Mouse (Mus musculus): ENCODE measurements around the gene Mrvi1. TPM values are rescaled to one million over a fixed set of nuclear protein-coding genes. Genes with fewer than 3 reads are reported as not detected.

Mrvi1 gene
- total and polyA plus RNA-seq, 3 experiments, result 14.8 to 18.7 (median 16.5) TPM

- DNase-seq, result no peak
- no peak for TF ChIP-seq CTCF (IDR thresholded peaks at IDR 0.05)
- TF ChIP-seq EP300 (IDR thresholded peaks at IDR 0.05; ENCODE audit: insufficient read depth, low read depth, low read length), result no peak
- no peak for TF ChIP-seq POLR2A (IDR thresholded peaks at IDR 0.05; ENCODE audit: insufficient read depth, low read depth, low read length)
- Histone ChIP-seq H3K36me3 (ENCODE audit: control insufficient read depth, insufficient read depth, low read length) (no peaks in the 10 kb centered on the region), H3K4me3 (no peak overlapping the region), H3K4me1 (ENCODE audit: control insufficient read depth, insufficient read depth, low read length) (no peaks in the 10 kb centered on the region; the same call in 1 of the 2 replicates), H3K9ac (ENCODE audit: low read depth, low read length) (no peak overlapping the region), H3K27ac (no peak overlapping the region), H3K79me2 (replicated peaks; ENCODE audit: control insufficient read depth, insufficient read depth, low read length) (no peaks in the 10 kb centered on the region), H3K27me3 (ENCODE audit: control insufficient read depth, insufficient read depth, low read length) (no peaks in the 10 kb centered on the region)
- intact Hi-C loops (cut with DNase I), result no loop called here
- WGBS, result 81% methylated on average over 3 of the region's 3 CpGs
Observed at GRCm38 (mm10) chr7:110962497-110962896, 19.8 kb downstream of the Mrvi1 start.

- Histone ChIP-seq H3K36me3 (ENCODE audit: control insufficient read depth, insufficient read depth, low read length) (no peaks in the 10 kb centered on the region), H3K9ac (ENCODE audit: low read depth, low read length) (no peak overlapping the region), H3K4me1 (ENCODE audit: control insufficient read depth, insufficient read depth, low read length) (peaks cover 10% of the 10 kb centered on the region), H3K27me3 (ENCODE audit: control insufficient read depth, insufficient read depth, low read length) (no peaks in the 10 kb centered on the region), H3K4me3 (no peak overlapping the region), H3K27ac (peak overlapping the region; percentile 17; the same call in 1 of the 2 replicates), H3K79me2 (replicated peaks; ENCODE audit: control insufficient read depth, insufficient read depth, low read length) (no peaks in the 10 kb centered on the region)
- 79% methylated on average over 14 of the region's 14 CpGs for WGBS
- TF ChIP-seq POLR2A (IDR thresholded peaks at IDR 0.05; ENCODE audit: insufficient read depth, low read depth, low read length), result no peak
- no peak for TF ChIP-seq CTCF (IDR thresholded peaks at IDR 0.05)
- intact Hi-C loops (cut with DNase I), result no loop called here
- DNase-seq, result peak in 1 of 2 experiments; percentile 17
Observed at GRCm38 (mm10) chr7:110956422-110957170, 25.7 kb downstream of the Mrvi1 start.

- TF ChIP-seq CTCF (IDR thresholded peaks at IDR 0.05) (no peak), EP300 (IDR thresholded peaks at IDR 0.05; ENCODE audit: insufficient read depth, low read depth, low read length) (no peak), POLR2A (IDR thresholded peaks at IDR 0.05; ENCODE audit: insufficient read depth, low read depth, low read length) (no peak)
- H3K27ac ChIP-seq, result no peak overlapping the region; the same call in 1 of the 2 replicates
- intact Hi-C loops (cut with DNase I), result no loop called here
- no peaks in the 10 kb centered on the region for H3K79me2 ChIP-seq (replicated peaks; ENCODE audit: control insufficient read depth, insufficient read depth, low read length)
- WGBS, result 21% methylated on average over 2 of the region's 2 CpGs
- peaks cover 15% of the 10 kb centered on the region for H3K4me1 ChIP-seq (ENCODE audit: control insufficient read depth, insufficient read depth, low read length)
- H3K36me3 ChIP-seq (ENCODE audit: control insufficient read depth, insufficient read depth, low read length), result no peaks in the 10 kb centered on the region
- H3K4me3 ChIP-seq, result no peak overlapping the region
- no peaks in the 10 kb centered on the region for H3K27me3 ChIP-seq (ENCODE audit: control insufficient read depth, insufficient read depth, low read length)
- H3K9ac ChIP-seq (ENCODE audit: low read depth, low read length), result no peak overlapping the region
- DNase-seq, result no peak
Observed at GRCm38 (mm10) chr7:110955576-110955975, 26.7 kb downstream of the Mrvi1 start.

- no peaks in the 10 kb centered on the region for H3K27me3 ChIP-seq (ENCODE audit: control insufficient read depth, insufficient read depth, low read length)
- H3K27ac ChIP-seq, result no peak overlapping the region; the same call in 1 of the 2 replicates
- no peak overlapping the region for H3K9ac ChIP-seq (ENCODE audit: low read depth, low read length)
- H3K4me3 ChIP-seq, result no peak overlapping the region
- DNase-seq, result no peak
- WGBS, result 84% methylated on average over 6 of the region's 6 CpGs
- intact Hi-C loops (cut with DNase I), result no loop called here
- H3K36me3 ChIP-seq (ENCODE audit: control insufficient read depth, insufficient read depth, low read length), result no peaks in the 10 kb centered on the region
- H3K4me1 ChIP-seq (ENCODE audit: control insufficient read depth, insufficient read depth, low read length), result peaks cover 20% of the 10 kb centered on the region
- TF ChIP-seq CTCF (IDR thresholded peaks at IDR 0.05), result no peak
- no peak for TF ChIP-seq EP300 (IDR thresholded peaks at IDR 0.05; ENCODE audit: insufficient read depth, low read depth, low read length)
- TF ChIP-seq POLR2A (IDR thresholded peaks at IDR 0.05; ENCODE audit: insufficient read depth, low read depth, low read length), result no peak
- H3K79me2 ChIP-seq (replicated peaks; ENCODE audit: control insufficient read depth, insufficient read depth, low read length), result no peaks in the 10 kb centered on the region
Observed at GRCm38 (mm10) chr7:110954072-110954858, 28.0 kb downstream of the Mrvi1 start.

- Histone ChIP-seq H3K79me2 (replicated peaks; ENCODE audit: control insufficient read depth, insufficient read depth, low read length) (no peaks in the 10 kb centered on the region), H3K4me1 (ENCODE audit: control insufficient read depth, insufficient read depth, low read length) (peaks cover 20% of the 10 kb centered on the region), H3K27ac (no peak overlapping the region), H3K9ac (ENCODE audit: low read depth, low read length) (no peak overlapping the region), H3K4me3 (no peak overlapping the region), H3K36me3 (ENCODE audit: control insufficient read depth, insufficient read depth, low read length) (no peaks in the 10 kb centered on the region), H3K27me3 (ENCODE audit: control insufficient read depth, insufficient read depth, low read length) (no peaks in the 10 kb centered on the region)
- intact Hi-C loops (cut with DNase I), result no loop called here
- 21% methylated on average over 1 of the region's 1 CpGs for WGBS
- TF ChIP-seq POLR2A (IDR thresholded peaks at IDR 0.05; ENCODE audit: insufficient read depth, low read depth, low read length) (no peak), EP300 (IDR thresholded peaks at IDR 0.05; ENCODE audit: insufficient read depth, low read depth, low read length) (no peak), CTCF (IDR thresholded peaks at IDR 0.05) (no peak)
- peak in 1 of 2 experiments; percentile 46 for DNase-seq
Observed at GRCm38 (mm10) chr7:110953210-110953609, 29.1 kb downstream of the Mrvi1 start.

- H3K4me3 ChIP-seq, result no peak overlapping the region
- H3K4me1 ChIP-seq (ENCODE audit: control insufficient read depth, insufficient read depth, low read length), result peaks cover 16% of the 10 kb centered on the region
- no peaks in the 10 kb centered on the region for H3K27me3 ChIP-seq (ENCODE audit: control insufficient read depth, insufficient read depth, low read length)
- no peak for DNase-seq
- H3K27ac ChIP-seq, result peak overlapping the region; percentile 31; the same call in 1 of the 2 replicates
- H3K9ac ChIP-seq (ENCODE audit: low read depth, low read length), result no peak overlapping the region
- TF ChIP-seq CTCF (IDR thresholded peaks at IDR 0.05) (no peak), POLR2A (IDR thresholded peaks at IDR 0.05; ENCODE audit: insufficient read depth, low read depth, low read length) (no peak), EP300 (IDR thresholded peaks at IDR 0.05; ENCODE audit: insufficient read depth, low read depth, low read length) (no peak)
- intact Hi-C loops (cut with DNase I), result no loop called here
- H3K36me3 ChIP-seq (ENCODE audit: control insufficient read depth, insufficient read depth, low read length), result no peaks in the 10 kb centered on the region
- H3K79me2 ChIP-seq (replicated peaks; ENCODE audit: control insufficient read depth, insufficient read depth, low read length), result no peaks in the 10 kb centered on the region
Observed at GRCm38 (mm10) chr7:110950621-110950925, 31.7 kb downstream of the Mrvi1 start.
